Mouse (Mus musculus): ENCODE data around the gene Sppl2c. TPM values are rescaled to one million over a fixed set of nuclear protein-coding genes. Genes with fewer than 3 reads are reported as not detected.

Sppl2c gene
- total RNA-seq, 2 experiments from 2014 or later = not detected

DNA sequence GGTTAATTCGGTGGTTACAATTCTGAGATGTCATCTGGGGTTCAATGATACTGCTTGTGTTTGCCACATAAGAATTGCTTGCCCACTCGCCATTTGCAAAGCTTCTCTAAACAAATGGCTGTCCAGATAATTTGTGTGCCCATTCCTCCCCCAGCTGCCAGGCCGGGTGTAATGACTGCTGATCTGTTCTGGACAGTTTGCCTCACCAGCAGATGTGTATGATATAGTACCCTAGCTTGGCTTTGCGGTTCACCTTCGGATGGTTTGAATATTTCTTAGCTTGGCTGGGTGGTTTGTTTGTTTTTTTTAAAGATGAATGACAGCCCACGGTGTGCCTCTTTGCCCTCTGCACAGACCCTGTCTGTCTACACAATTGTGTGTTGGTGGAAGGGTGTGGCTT lies 48.6 kb downstream of the Sppl2c start:
- intact Hi-C loops (cut with DNase I) = loop anchor here (5.0 kb wide), 1 partner anchor 208 kb away; no protein-coding TSS in a partner anchor
- no peak for DNase-seq (ENCODE audit: low spot score in 2 of 2)

DNA sequence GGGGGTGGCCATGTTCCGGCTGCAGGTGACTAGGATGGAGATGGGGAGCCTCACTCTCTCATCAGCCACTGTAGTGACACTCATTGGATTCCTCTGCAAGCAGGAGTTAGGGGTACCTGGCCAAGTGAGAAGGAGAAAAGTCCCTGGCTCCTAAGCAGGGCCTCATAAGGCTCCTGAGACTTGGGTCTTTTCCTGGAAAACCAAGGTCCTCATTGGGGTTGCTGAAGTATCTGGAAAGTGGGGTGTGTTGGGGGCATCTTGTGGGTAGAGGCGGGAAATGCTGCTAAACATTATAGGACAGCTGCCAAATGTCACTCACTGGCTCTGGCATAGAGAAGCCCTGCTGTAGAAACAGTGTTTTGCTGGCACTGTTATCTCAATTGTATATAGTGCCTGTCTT lies 49.8 kb downstream of the Sppl2c start:
- intact Hi-C loops (cut with DNase I) = no loop called here
- DNase-seq (ENCODE audit: low spot score in 2 of 2) = no peak

DNA sequence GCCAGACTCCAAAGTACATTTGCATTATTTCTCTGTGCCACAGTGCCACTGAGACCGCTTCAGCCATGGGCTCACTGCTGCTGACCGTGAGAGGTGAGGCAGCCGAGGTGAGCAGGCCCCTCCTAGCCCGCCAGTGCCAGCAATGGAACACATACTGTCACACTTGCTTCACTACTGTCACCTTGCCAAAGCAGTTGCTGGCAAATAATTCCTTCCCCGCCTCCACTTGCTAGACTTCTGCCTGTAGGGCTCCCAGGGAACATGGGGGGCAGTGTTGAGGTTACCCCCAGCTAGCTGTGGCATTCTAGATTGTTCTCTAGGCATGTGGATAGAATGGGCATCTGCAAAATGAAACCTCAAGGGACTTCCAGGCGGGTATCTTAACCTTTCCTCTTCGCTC lies 51.1 kb downstream of the Sppl2c start:
- peak in 1 of 2 experiments; percentile 60 for DNase-seq (ENCODE audit: low spot score in 2 of 2)

DNA sequence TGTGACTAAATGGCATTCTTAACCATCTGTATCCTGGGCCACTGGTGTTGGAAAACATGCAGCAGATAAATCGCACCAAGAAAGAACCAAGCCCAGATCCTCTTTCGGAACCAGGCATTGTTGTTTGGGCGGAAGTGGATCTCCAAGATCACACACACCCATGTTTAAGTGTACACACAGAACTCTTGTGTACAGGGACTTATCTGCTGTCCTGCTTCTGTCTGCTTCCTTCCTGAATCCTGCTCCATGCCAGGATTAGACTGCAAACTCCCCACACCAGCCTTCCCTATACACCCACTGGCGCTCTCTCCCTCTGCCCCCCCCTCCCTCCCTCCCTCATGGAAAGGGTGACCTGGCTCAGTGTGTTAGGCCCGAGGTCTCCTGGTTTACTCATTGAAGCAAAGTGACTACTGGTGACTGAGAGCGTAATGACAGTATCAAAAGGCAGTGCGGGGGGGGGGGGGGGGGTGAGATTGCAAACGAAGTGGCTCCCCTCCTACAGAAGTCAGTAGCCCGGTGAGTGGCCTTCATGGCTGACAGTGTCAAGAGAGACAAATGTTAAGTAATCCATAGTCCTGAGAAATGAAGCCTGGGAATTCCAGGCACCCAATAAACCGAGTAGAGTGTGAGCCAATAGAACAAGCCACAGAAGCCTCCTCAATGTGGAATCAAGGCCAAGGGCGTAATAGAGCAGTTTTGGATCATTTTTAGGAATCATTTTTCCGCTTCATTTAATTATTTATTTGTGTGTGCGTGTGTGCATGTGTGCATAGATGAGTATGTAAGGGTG lies 52.0 kb downstream of the Sppl2c start:
- no peak for DNase-seq (ENCODE audit: low spot score in 2 of 2)
- intact Hi-C loops (cut with DNase I) = no loop called here

More for the DNA sequence above, 51.1 kb downstream of the Sppl2c start:
- intact Hi-C loops (cut with DNase I) = no loop called here

Other genes with a start within 250 kb of the Sppl2c start
- 100 to 1,000 TPM; 889 to 958 TPM for gene Nsf, start 232.3 kb upstream of the Sppl2c start, total RNA-seq (2021)
- gene Arf2, start 219.6 kb upstream of the Sppl2c start, total RNA-seq (2021) = 10 to 100 TPM; 48.9 to 56.4 TPM
- 10 to 100 TPM; 31.5 to 32.7 TPM for gene Crhr1, start 53.5 kb upstream of the Sppl2c start, total RNA-seq (2021)
- 100 to 1,000 TPM; 323 to 328 TPM for gene Mapt, start 45.1 kb downstream of the Sppl2c start, total RNA-seq (2021)

Data from left cerebral cortex, postnatal 25 days (tissue).